Mouse (Mus musculus): ENCODE measurements around the gene Mgst2.

DNA sequence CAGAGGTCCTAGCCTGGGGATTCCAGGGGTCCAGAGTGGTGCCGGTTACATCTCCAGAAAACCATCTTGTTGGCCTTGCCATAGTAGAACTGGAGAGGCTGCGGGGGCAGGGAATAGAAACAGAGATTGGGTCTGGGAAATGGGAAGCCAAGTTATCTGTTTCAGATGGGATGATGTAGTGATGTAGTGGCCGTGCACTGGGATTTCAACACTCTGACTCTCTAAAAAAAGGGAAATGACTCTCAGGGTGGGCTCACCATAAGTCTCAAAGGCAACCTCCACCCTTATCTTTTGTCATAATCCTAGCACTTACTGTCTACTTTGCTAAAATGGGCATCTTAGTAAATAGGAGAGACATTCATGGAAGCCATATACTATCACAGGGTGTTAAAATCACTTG, 37.8 kb downstream of the Mgst2 start:
- TF ChIP-seq NELFE (IDR thresholded peaks at IDR 0.05; ENCODE audit: low read depth, low read length) (no peak), MAFK (IDR thresholded peaks at IDR 0.05; ENCODE audit: borderline replicate concordance, low read depth, low read length) (no peak), EP300 (IDR thresholded peaks at IDR 0.05; ENCODE audit: low read depth in 1 of 2, low read length in 2 of 2) (no peak), NRF1 (IDR thresholded peaks at IDR 0.05; ENCODE audit: insufficient read depth, low read depth, low read length, poor library complexity, severe bottlenecking) (no peak), POLR2A (IDR thresholded peaks at IDR 0.05; ENCODE audit: control insufficient read depth in 1 of 2, insufficient read depth in 1 of 2, low read depth in 1 of 2, low read length in 2 of 2, poor library complexity in 1 of 2) (no peak), CTCF (IDR thresholded peaks at IDR 0.05 in 2 of 3, conservative IDR thresholded peaks at IDR 0.05 in 1 of 3; ENCODE audit: control insufficient read depth in 1 of 3, insufficient read depth in 1 of 3, low read depth in 2 of 3, low read length in 3 of 3, poor library complexity in 1 of 3, severe bottlenecking in 1 of 3) (no peak), MYC (IDR thresholded peaks at IDR 0.05; ENCODE audit: low read depth, low read length) (no peak), ZKSCAN1 (IDR thresholded peaks at IDR 0.05; ENCODE audit: low read depth, low read length) (no peak), TAL1 (IDR thresholded peaks at IDR 0.05; ENCODE audit: low read length) (no peak), MAZ (IDR thresholded peaks at IDR 0.05; ENCODE audit: low read depth, low read length) (no peak), E2F4 (IDR thresholded peaks at IDR 0.05; ENCODE audit: borderline replicate concordance, low read depth, low read length) (no peak), HCFC1 (IDR thresholded peaks at IDR 0.05; ENCODE audit: low read depth, low read length) (no peak), JUND (IDR thresholded peaks at IDR 0.05; ENCODE audit: low read depth, low read length) (no peak), ZNF384 (IDR thresholded peaks at IDR 0.05; ENCODE audit: low read depth, low read length) (no peak)
